Comparison of ENCODE assay signal across 17 mouse cellular contexts in genomic region chr11:110534856-110535255, GRCm38 (mm10).
"Had no signal": no experiment of that assay in that cellular context is flagged by ENCODE, and none has a peak within 500 bp of the region (broad histone marks: within the 10 kb centered on the region; RNA-seq: fewer than 3 reads in every experiment).

No protein-coding gene starts in this region.

- H3K9ac ChIP-seq: kidney, embryonic 15.5 days; liver, embryonic 12.5 days; lung, embryonic 15.5 days; midbrain, embryonic 13.5 days; neural tube, embryonic 15.5 days had no signal

- H3K27ac ChIP-seq: kidney, embryonic 15.5 days; liver, embryonic 12.5 days; lung, embryonic 15.5 days; macrophage; midbrain, embryonic 13.5 days; neural tube, embryonic 15.5 days had no signal

- H3K4me3 ChIP-seq: kidney, embryonic 15.5 days; liver, embryonic 12.5 days; lung, embryonic 15.5 days; midbrain, embryonic 13.5 days; myocyte; neural tube, embryonic 15.5 days had no signal

- H3K27me3 ChIP-seq: kidney, embryonic 15.5 days; liver, embryonic 12.5 days; lung, embryonic 15.5 days; midbrain, embryonic 13.5 days; neural tube, embryonic 15.5 days had no signal

- ATAC-seq: intestine, embryonic 16.5 days; liver, embryonic 12.5 days; midbrain, embryonic 13.5 days had no signal

- DNase-seq: kidney, adult 2 months; kidney, postnatal 25 days; layer of hippocampus, adult 9-11 months; left cerebral cortex, postnatal 4 days; lung, postnatal 14 days; right cerebral cortex, adult 18-20 months; right cerebral cortex, postnatal 25 days; thymus, adult 18-20 months; thymus, postnatal 14 days had no signal

- H3K4me1 ChIP-seq: liver, embryonic 12.5 days; lung, embryonic 15.5 days; midbrain, embryonic 13.5 days had no signal

- H3K9me3 ChIP-seq: kidney, embryonic 15.5 days; liver, embryonic 12.5 days; lung, embryonic 15.5 days; midbrain, embryonic 13.5 days; neural tube, embryonic 15.5 days had no signal

- H3K4me2 ChIP-seq: kidney, embryonic 15.5 days; liver, embryonic 12.5 days; lung, embryonic 15.5 days; midbrain, embryonic 13.5 days; neural tube, embryonic 15.5 days had no signal

- H3K36me3 ChIP-seq: kidney, embryonic 15.5 days; liver, embryonic 12.5 days; lung, embryonic 15.5 days; midbrain, embryonic 13.5 days; neural tube, embryonic 15.5 days had no signal
